Mouse (Mus musculus): ENCODE measurements at regions not wholly inside any gene's neighbourhood (a gene's known extent, or its start where the extent isn't known, plus 50 kb on each side); places are given as distances from the start of the nearest gene placed in this dataset.

- no peak for TF ChIP-seq CTCF (IDR thresholded peaks at IDR 0.05; ENCODE audit: low read depth)
- no peak for TF ChIP-seq EP300 (IDR thresholded peaks at IDR 0.05; ENCODE audit: low read depth)
Observed at GRCm38 (mm10) chr1:4582534-4582933, 225.2 kb upstream of the Gm37988 start.
